Mouse (Mus musculus): ENCODE measurements around the gene Nacad.

Nacad gene

GRCm38 (mm10) chr11:6576151-6576550 lies 29.7 kb downstream of the Nacad start:
- no peak for DNase-seq

GRCm38 (mm10) chr11:6569410-6569777 lies 36.5 kb downstream of the Nacad start:
- no peak for DNase-seq

DNA sequence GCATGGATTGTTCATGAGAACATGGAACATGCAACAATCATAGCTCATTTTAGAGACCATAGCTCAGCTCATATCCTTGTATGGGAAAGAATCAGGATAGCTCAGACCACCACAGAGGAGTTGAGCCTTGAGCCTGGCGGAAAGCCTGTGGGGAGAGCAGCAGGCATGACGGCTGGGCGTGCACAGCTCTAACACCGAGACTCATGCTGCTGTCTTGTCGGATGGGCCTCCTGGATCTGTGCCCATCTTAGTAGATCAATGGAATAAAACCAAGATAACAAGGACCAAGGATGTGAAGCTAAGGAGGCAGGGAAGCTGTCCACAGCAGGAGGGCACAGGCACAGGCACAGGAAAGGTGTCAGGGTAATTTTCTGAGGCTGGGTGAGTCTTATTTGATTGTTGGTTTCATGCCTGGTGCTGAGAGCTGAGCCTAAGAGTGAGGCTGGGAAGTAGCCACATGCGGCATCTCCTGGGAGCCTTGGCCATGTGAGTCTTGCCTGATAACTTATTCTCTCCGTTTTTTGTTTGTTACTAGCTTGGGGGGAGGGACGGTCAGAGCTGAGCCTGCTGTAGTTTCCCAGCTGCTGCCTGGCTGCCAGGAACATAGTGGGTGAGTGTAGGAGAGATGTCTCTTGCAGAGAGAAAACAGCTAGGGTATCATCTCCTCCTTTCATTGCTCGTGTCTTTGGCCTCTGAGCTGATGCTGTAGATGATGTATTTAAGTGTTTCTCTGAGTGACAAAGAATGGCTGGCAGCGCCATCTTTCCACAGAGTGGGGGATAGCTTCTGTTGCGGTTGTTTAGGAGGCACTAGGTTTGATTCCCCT lies 37.1 kb downstream of the Nacad start:
- DNase-seq = peak; percentile 47

DNA sequence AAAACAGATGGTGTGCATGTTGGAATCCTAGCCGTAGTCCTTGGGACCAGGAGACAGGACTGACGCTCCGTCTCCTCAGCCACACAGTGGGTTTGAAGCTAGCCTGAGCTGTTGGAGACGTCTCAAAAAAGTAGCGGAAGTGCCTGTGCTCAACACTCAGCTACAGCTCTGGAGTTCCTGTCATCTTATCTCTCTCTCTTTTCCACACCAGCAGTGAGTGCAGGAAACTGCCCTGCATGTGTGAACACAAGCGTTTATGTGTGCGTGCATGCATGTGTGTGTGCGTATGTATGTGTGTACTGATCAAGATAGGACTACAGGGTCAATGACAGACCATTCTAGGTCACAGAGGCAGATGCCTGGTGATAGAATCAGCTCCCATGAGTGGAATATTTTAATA lies 37.9 kb downstream of the Nacad start:
- no peak for DNase-seq

DNA sequence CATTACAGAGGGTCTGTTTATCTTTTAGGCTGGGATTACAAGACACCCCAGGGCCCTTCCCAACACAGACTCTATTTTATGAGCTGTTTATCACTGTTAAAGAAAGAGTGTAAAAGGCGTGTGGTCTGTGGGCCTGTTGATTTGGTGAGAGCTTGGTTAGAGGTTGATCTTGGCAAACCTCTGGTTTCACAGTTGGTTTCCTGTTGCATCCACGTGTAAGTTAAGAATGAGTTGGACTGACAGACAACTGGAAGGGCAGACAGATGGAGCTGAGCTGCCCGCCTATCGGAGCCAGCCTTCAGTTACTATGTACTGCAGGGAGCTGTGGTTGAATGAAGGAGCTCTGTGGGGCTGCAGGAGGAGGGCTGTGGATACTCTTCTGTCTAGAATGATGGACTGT lies 39.4 kb downstream of the Nacad start:
- DNase-seq = no peak

DNA sequence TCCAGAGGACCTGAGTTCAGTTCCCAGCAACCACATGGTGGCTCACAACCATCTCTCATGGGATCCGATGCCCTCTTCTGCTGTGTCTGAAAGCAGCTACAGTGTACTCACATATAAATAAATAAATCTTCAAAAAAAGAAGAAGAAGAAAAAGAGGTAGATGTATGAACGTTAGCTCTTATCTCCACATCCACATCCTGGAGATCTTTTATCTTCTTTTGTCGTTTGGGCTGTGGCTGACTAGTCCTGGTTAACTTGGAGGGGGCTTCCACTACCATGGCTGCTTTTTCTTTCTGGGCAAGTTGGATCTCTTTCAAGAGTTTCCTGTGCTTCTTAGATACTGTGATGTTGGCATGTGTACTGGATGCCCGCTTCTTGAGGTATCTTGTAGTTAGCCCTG lies 42.7 kb downstream of the Nacad start:
- DNase-seq = no peak

DNA sequence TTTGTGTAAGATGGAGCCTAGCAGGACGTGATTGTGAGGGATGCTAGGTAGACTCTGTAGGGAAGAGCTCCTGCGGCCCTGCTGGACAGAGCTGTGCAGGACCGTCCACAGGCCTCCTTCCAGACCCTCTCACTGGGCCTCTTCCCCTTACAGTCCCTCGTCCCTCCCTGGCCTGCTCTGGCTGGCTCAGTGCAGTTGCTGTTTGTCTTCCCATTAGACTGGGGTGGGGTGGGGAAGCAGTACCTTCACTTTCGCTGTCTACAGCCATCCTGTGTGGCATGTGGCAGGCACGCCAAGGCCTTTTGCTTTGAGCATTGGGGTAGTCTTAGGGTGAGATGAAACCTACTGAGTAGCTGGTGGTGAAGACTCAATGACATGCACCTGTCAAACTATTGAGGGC lies 43.5 kb downstream of the Nacad start:
- DNase-seq = no peak

DNA sequence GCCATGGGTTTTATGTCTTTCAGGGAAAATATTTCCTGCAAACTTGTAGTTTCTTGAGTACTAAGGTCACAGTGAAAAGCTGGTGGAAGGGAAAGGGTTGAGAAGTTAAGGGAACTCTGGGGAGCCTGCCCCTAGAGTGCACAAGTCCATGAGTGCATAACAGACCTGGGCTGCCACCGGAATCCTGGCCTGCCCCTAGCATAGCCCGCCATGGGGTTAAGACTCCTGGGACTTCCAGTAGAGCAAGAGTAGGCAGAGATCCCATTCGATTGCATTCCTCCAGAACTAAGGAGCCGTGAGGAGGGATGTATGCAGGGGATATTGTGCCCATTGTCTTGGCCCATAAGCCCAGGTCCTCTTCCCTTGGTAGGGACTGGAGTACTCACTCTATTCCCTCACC lies 44.4 kb downstream of the Nacad start:
- DNase-seq = no peak

GRCm38 (mm10) chr11:6560655-6561360 lies 45.0 kb downstream of the Nacad start:
- DNase-seq = no peak

GRCm38 (mm10) chr11:6559996-6560395 lies 45.9 kb downstream of the Nacad start:
- no peak for DNase-seq

DNA sequence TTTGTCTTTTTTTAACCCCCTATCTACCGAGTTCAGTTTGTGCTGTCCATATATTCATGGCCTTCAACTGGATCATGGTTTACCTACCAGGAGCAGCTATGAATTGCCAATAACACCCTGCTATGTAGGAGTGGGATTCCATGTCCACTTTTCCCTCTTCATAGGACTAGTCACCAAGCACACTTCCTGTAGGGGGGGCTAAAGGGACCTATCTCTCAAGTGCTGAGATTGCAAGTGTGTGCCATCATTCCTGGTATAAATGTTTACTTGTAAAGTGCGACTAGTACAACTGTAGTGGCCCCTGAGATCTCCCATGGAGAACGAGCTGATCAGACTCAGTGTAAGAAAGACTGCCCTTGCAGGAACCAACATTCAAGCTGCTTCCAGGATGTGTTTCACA lies 47.6 kb downstream of the Nacad start:
- no peak for DNase-seq

DNA sequence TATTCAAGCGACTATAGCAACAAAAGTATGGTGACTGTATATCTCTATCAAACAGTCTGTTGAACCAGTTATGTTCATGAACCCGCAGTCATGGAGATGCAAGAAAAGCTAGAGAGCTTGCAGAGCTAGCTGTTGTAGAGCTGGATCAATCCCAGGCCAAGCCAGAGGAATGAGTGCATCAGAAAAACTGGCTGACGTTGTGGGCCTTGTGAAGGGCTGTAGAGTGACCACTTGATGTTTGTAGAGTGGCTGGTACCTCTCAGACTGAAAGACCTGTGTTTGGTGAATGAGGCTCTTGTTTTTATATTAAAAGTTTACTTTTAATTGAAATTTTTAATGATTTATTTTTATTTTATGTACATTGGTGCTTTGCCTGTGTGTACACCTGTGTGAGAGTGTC lies 55.7 kb downstream of the Nacad start:
- no peak for DNase-seq

GRCm38 (mm10) chr11:6549770-6550169 lies 56.1 kb downstream of the Nacad start:
- no peak for DNase-seq

All from right cerebral cortex, postnatal 4 days (tissue).